Mouse (Mus musculus) midbrain, embryonic 12.5 days (tissue): ENCODE data around the gene Raly. TPM values are rescaled to one million over a fixed set of nuclear protein-coding genes. Genes with fewer than 3 reads are reported as not detected.

Experiments
- ATAC-seq: fragments of 200-750 bp; cut with Nextera tagmentation; 2 replicates; pipeline ENCODE4 v1.8.0; 2017; ENCODE audit warnings: low read depth, moderate TSS enrichment, moderate library complexity; ENCODE audit not compliant: low FRiP score
- H3K27ac ChIP-seq: fragments of 300-500 bp; sonication (generic); replicated peaks from 2 replicates; pipeline ENCODE4 v1.5.1; 2016; ENCODE audit warnings: mild to moderate bottlenecking
- H3K27me3 ChIP-seq: fragments of 300-500 bp; sonication (generic); 2 replicates; pipeline ENCODE4 v1.6.1; 2016; ENCODE audit warnings: mild to moderate bottlenecking
- H3K36me3 ChIP-seq: fragments of 300-500 bp; sonication (generic); 2 replicates; pipeline ENCODE4 v1.6.1; 2016
- H3K4me1 ChIP-seq: fragments of 300-500 bp; sonication (generic); 2 replicates; pipeline ENCODE4 v1.6.1; 2016
- H3K4me2 ChIP-seq: fragments of 300-500 bp; sonication (generic); replicated peaks from 2 replicates; pipeline ENCODE4 v1.6.1; 2016; ENCODE audit warnings: mild to moderate bottlenecking, moderate library complexity
- H3K4me3 ChIP-seq: fragments of 300-500 bp; sonication (generic); 2 replicates; pipeline ENCODE4 v1.5.1; 2016; ENCODE audit warnings: mild to moderate bottlenecking
- H3K9ac ChIP-seq: fragments of 300-500 bp; sonication (generic); replicated peaks from 2 replicates; pipeline ENCODE4 v1.6.1; 2016; ENCODE audit warnings: mild to moderate bottlenecking, moderate library complexity
- H3K9me3 ChIP-seq: fragments of 300-500 bp; sonication (generic); 2 replicates; pipeline ENCODE4 v1.6.1; 2016; ENCODE audit warnings: mild to moderate bottlenecking
- WGBS: fragments of 180-500 bp; shearing (Covaris S2); methylation state at CpG from one replicate; pipeline ENCODE4 v1.1.7; 2016; 5-methylcytosine and 5-hydroxymethylcytosine counted together
- polyA plus RNA-seq: library from polyadenylated mRNA; unstranded; fragments of >200 nt; fragmentation: Nextera tagmentation; extraction: Ambion mirVana; gene quantifications from 2 replicates; pipeline ENCODE4 v1.2.1, GENCODE M21; 2016

Gene Raly
- polyA plus RNA-seq, 1 experiment from 2014 or later, result 44.6 TPM

- H3K27ac ChIP-seq, result no peak overlapping the region
- no peak for ATAC-seq
- WGBS, result 79% methylated on average over 6 of the region's 6 CpGs
- no peaks in the 10 kb centered on the region for H3K4me1 ChIP-seq
- no peak overlapping the region for H3K4me3 ChIP-seq
- no peaks in the 10 kb centered on the region for H3K9me3 ChIP-seq
- no peaks in the 10 kb centered on the region for H3K27me3 ChIP-seq
- no peak overlapping the region for H3K4me2 ChIP-seq
- H3K36me3 ChIP-seq, result no peaks in the 10 kb centered on the region
- no peak overlapping the region for H3K9ac ChIP-seq
Observed at GRCm38 (mm10) chr2:154909789-154910188, 118.9 kb downstream of the Raly start.

- Histone ChIP-seq H3K27ac (no peak overlapping the region), H3K4me2 (no peak overlapping the region), H3K9ac (no peak overlapping the region), H3K9me3 (no peaks in the 10 kb centered on the region), H3K27me3 (no peaks in the 10 kb centered on the region), H3K36me3 (no peaks in the 10 kb centered on the region), H3K4me3 (no peak overlapping the region), H3K4me1 (no peaks in the 10 kb centered on the region)
- WGBS, result 78% methylated on average over 12 of the region's 12 CpGs
- no peak for ATAC-seq
Observed at GRCm38 (mm10) chr2:154915922-154916541, 125.1 kb downstream of the Raly start.

- no peak for ATAC-seq
- no peaks in the 10 kb centered on the region for H3K4me1 ChIP-seq
- no peaks in the 10 kb centered on the region for H3K27me3 ChIP-seq
- H3K9me3 ChIP-seq, result no peaks in the 10 kb centered on the region
- no peaks in the 10 kb centered on the region for H3K36me3 ChIP-seq
- H3K4me2 ChIP-seq, result no peak overlapping the region
- no peak overlapping the region for H3K27ac ChIP-seq
- WGBS, result 17% methylated on average over 2 of the region's 2 CpGs
- no peak overlapping the region for H3K9ac ChIP-seq
- no peak overlapping the region for H3K4me3 ChIP-seq
Observed at GRCm38 (mm10) chr2:154916547-154916946, 125.7 kb downstream of the Raly start.

Other genes starting within 250 kb of the Raly start
- 2.2 and 3.3 TPM in 2 replicates for gene 1700003F12Rik, start 244.0 kb upstream of the Raly start, polyA plus RNA-seq
- gene Actl10, start 239.3 kb upstream of the Raly start, polyA plus RNA-seq, result 0.60 and 1.1 TPM in 2 replicates
- 11.9 and 12.3 TPM in 2 replicates for gene Necab3, start 232.2 kb upstream of the Raly start, polyA plus RNA-seq
- 36.0 and 41.1 TPM in 2 replicates for gene E2f1, start 221.2 kb upstream of the Raly start, polyA plus RNA-seq
- gene Pxmp4, start 187.4 kb upstream of the Raly start, polyA plus RNA-seq, result 9.4 and 13.8 TPM in 2 replicates
- gene Zfp341, start 177.8 kb upstream of the Raly start, polyA plus RNA-seq, result 1.4 and 1.5 TPM in 2 replicates
- 0.54 and 0.69 TPM in 2 replicates for gene 4930519P11Rik, start 177.7 kb upstream of the Raly start, polyA plus RNA-seq
- 26.1 and 27.9 TPM in 2 replicates for gene Chmp4b, start 139.4 kb upstream of the Raly start, polyA plus RNA-seq
- not detected in 2 replicates for gene Gm14214, start 21.1 kb upstream of the Raly start, polyA plus RNA-seq
- 1.9 and 2.2 TPM in 2 replicates for gene a, start 306 bp downstream of the Raly start, polyA plus RNA-seq
- gene Eif2s2, start 101.8 kb downstream of the Raly start, polyA plus RNA-seq, result 93.9 and 103 TPM in 2 replicates
- gene Gm14226, start 227.2 kb downstream of the Raly start, polyA plus RNA-seq, result 0.12 and 0.24 TPM in 2 replicates